Mouse (Mus musculus): Measurements from ENCODE around the gene Rnf19b. TPM values are rescaled to one million over a fixed set of nuclear protein-coding genes. Genes with fewer than 3 reads are reported as not detected.

The Rnf19b gene
- polyA plus RNA-seq, 1 experiment, result 14.0 TPM

DNA sequence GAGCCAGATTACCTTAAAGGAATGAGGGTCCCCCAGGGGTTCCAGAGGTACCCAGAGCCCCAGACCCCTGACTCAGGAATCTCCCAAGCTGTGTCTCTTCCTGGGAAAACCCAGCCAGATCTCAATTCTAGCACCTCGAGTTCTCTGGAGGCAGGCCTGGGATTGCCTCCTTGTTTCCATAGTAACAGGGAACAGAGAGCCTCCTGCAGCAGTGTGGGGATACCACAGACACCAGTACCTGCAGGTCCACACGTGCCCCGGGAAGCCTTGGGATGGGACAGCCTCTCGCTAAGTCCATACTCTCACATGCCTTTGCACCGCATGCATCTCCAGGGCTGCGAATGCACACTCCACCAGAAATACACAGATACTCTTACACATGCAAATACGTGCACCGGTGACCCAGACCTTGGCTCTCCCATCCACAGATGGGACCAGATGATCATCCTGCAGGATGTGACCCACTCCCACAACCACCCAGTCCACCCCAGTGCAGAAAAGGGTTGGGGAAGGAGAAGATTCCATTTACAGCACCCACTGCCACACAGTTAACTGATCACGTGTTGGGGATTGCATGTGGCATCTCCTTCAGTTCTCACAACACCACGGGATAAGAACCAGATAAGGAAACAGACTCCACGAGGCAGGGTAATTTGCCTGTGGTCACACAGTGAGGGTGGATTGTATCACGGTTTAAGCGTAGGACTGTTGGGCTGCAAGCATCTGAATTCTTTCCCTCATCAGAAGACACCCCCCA is 70.7 kb downstream of the Rnf19b start:
- Histone ChIP-seq H3K4me3 (replicated peaks) (no peak overlapping the region), H3K27me3 (ENCODE audit: control insufficient read depth) (peaks cover 83% of the 10 kb centered on the region), H3K4me1 (ENCODE audit: control insufficient read depth) (peaks cover 30% of the 10 kb centered on the region), H3K9me3 (ENCODE audit: control insufficient read depth, low read length) (no peaks in the 10 kb centered on the region), H3K36me3 (ENCODE audit: control insufficient read depth) (no peaks in the 10 kb centered on the region)
- no peak for TF ChIP-seq GATA1 (IDR thresholded peaks at IDR 0.05; ENCODE audit: low read length)
- no peak for TF ChIP-seq TAL1 (IDR thresholded peaks at IDR 0.05; ENCODE audit: low read length)

DNA sequence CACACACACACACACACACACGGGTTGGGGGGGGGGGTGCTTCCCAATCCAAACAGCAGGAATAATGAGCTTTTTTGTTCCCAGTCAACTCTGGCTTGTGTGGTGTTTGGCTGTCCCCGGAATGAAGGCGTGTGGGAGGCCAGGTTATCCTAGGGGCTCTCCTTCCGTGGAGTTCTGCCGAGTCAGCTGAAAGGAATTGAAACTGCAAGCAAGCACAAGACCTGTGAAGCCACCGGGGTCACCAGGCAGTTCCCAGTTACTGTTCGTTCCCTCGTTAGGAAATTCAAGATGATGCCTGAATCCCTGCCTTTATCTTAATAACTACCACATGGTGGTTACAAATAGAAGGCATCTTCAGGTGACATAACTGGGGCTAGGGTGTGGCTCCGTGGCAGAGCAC is 71.3 kb downstream of the Rnf19b start:
- Histone ChIP-seq H3K27me3 (ENCODE audit: control insufficient read depth) (peaks cover 85% of the 10 kb centered on the region), H3K9me3 (ENCODE audit: control insufficient read depth, low read length) (no peaks in the 10 kb centered on the region), H3K36me3 (ENCODE audit: control insufficient read depth) (no peaks in the 10 kb centered on the region), H3K4me3 (replicated peaks) (no peak overlapping the region), H3K4me1 (ENCODE audit: control insufficient read depth) (peaks cover 30% of the 10 kb centered on the region)
- no peak for TF ChIP-seq GATA1 (IDR thresholded peaks at IDR 0.05; ENCODE audit: low read length)
- no peak for TF ChIP-seq TAL1 (IDR thresholded peaks at IDR 0.05; ENCODE audit: low read length)

GRCm38 (mm10) chr4:129130149-129130548 is 72.1 kb downstream of the Rnf19b start:
- TF ChIP-seq GATA1 (IDR thresholded peaks at IDR 0.05; ENCODE audit: low read length), result no peak
- no peak for TF ChIP-seq TAL1 (IDR thresholded peaks at IDR 0.05; ENCODE audit: low read length)
- Histone ChIP-seq H3K27me3 (ENCODE audit: control insufficient read depth) (peaks cover 85% of the 10 kb centered on the region), H3K9me3 (ENCODE audit: control insufficient read depth, low read length) (no peaks in the 10 kb centered on the region), H3K4me3 (replicated peaks) (no peak overlapping the region), H3K36me3 (ENCODE audit: control insufficient read depth) (no peaks in the 10 kb centered on the region), H3K4me1 (ENCODE audit: control insufficient read depth) (peaks cover 30% of the 10 kb centered on the region)

- H3K4me3 ChIP-seq (replicated peaks), result no peak overlapping the region
Observed at GRCm38 (mm10) chr4:129130755-129131303, 72.8 kb downstream of the Rnf19b start.

DNA sequence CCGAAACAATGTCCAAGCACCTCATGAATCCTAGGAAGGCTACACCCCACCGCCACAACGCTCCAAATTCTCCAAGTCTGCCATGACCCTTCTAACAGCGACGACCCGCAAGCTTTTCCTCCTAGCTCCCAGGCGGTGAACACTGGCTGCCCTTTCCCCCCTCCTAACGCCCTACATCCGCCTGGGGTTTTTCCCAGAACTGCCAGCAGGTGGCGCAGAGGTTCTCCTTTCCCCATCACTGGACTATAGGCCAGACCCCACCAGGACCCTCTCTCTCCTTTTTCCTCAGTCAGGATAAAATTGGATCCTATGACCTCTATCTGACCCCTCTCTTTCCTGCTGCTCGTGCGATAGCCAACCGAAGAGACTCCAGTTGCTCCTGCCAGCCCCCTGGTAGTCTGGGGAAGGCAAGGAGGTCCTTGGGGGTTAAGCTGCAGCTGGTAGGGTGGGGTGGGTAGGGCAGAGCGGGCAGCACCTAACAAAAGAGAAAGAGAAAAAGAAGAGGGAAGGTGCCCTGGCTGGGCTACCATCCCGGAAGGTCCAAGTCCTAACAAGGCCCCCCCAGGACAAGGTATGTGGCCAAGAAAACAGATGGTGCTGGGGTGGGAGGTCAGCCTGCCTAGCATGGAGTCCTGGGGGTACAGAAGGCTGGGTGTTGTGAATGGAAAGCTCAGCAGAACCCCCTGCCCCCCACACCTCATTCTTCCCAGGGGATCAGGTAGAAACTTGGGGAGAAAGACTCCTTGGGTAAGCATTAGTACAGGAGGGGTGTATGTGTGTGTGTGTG is 76.9 kb downstream of the Rnf19b start:
- Histone ChIP-seq H3K27me3 (ENCODE audit: control insufficient read depth) (peaks cover 88% of the 10 kb centered on the region), H3K4me1 (ENCODE audit: control insufficient read depth) (peaks cover 49% of the 10 kb centered on the region), H3K9me3 (ENCODE audit: control insufficient read depth, low read length) (peaks cover 5% of the 10 kb centered on the region; the same call in 1 of the 2 replicates), H3K4me3 (replicated peaks) (no peak overlapping the region), H3K36me3 (ENCODE audit: control insufficient read depth) (no peaks in the 10 kb centered on the region)
- TF ChIP-seq TAL1 (IDR thresholded peaks at IDR 0.05; ENCODE audit: low read length) (no peak), GATA1 (IDR thresholded peaks at IDR 0.05; ENCODE audit: low read length) (no peak)

More at GRCm38 (mm10) chr4:129130755-129131303, 72.8 kb downstream of the Rnf19b start:
- Histone ChIP-seq H3K27me3 (ENCODE audit: control insufficient read depth) (peaks cover 85% of the 10 kb centered on the region), H3K36me3 (ENCODE audit: control insufficient read depth) (no peaks in the 10 kb centered on the region), H3K4me1 (ENCODE audit: control insufficient read depth) (peaks cover 23% of the 10 kb centered on the region), H3K9me3 (ENCODE audit: control insufficient read depth, low read length) (no peaks in the 10 kb centered on the region; the same call in 1 of the 2 replicates)
- TF ChIP-seq TAL1 (IDR thresholded peaks at IDR 0.05; ENCODE audit: low read length) (no peak), GATA1 (IDR thresholded peaks at IDR 0.05; ENCODE audit: low read length) (no peak)

Other genes with a start within 250 kb of the Rnf19b start
- gene Trim62, start 174.7 kb upstream of the Rnf19b start, polyA plus RNA-seq (2012), result not detected in 2 replicates
- gene Azin2, start 95.8 kb upstream of the Rnf19b start, polyA plus RNA-seq (2012), result 0.02 TPM in 1 of 2 replicates, not detected in the other
- 6.5 and 8.1 TPM in 2 replicates for gene Ak2, start 66.3 kb upstream of the Rnf19b start, polyA plus RNA-seq (2012)
- gene Tmem54, start 47.3 kb downstream of the Rnf19b start, polyA plus RNA-seq (2012), result not detected in 2 replicates
- not detected in 2 replicates for gene Hpca, start 63.8 kb downstream of the Rnf19b start, polyA plus RNA-seq (2012)
- gene Fndc5, start 78.7 kb downstream of the Rnf19b start, polyA plus RNA-seq (2012), result 0.06 and 0.08 TPM in 2 replicates
- gene S100pbp, start 131.5 kb downstream of the Rnf19b start, polyA plus RNA-seq (2012), result 0.07 and 0.19 TPM in 2 replicates
- gene Yars, start 131.5 kb downstream of the Rnf19b start, polyA plus RNA-seq (2012), result 2.7 and 3.1 TPM in 2 replicates
- gene C77080, start 203.1 kb downstream of the Rnf19b start, polyA plus RNA-seq (2012), result 0.09 and 0.12 TPM in 2 replicates
- gene Sync, start 229.3 kb downstream of the Rnf19b start, polyA plus RNA-seq (2012), result not detected in 2 replicates

All from erythroblast, embryonic 14.5 days (primary cell).